Mouse (Mus musculus): ENCODE measurements around the gene Glrb. TPM values are rescaled to one million over a fixed set of nuclear protein-coding genes. Genes with fewer than 3 reads are reported as not detected.

Gene Glrb
- total and polyA plus RNA-seq, 3 experiments: not detected

GRCm38 (mm10) chr3:80800299-80800994 is 113.0 kb downstream of the Glrb start:
- no peaks in the 10 kb centered on the region for H3K9me3 ChIP-seq (replicated peaks; ENCODE audit: insufficient read depth, low read length)
- DNase-seq (ENCODE audit: low read depth, low spot score): no peak
- H3K9ac ChIP-seq (ENCODE audit: control insufficient read depth, low read depth, low read length, poor library complexity, severe bottlenecking): no peak overlapping the region
- no peaks in the 10 kb centered on the region for H3K79me2 ChIP-seq (ENCODE audit: control insufficient read depth, insufficient read depth, low read length, poor library complexity)
- no peak overlapping the region for H3K27ac ChIP-seq (ENCODE audit: control insufficient read depth, low read depth, low read length)
- no peak overlapping the region for H3K4me3 ChIP-seq (ENCODE audit: control insufficient read depth in 1 of 2, insufficient read depth in 1 of 2, low read depth in 2 of 2, low read length in 2 of 2)
- no peaks in the 10 kb centered on the region for H3K36me3 ChIP-seq (ENCODE audit: control insufficient read depth in 1 of 2, insufficient read depth in 2 of 2, low read length in 2 of 2)
- no peaks in the 10 kb centered on the region for H3K4me1 ChIP-seq (ENCODE audit: control insufficient read depth in 1 of 2, insufficient read depth in 2 of 2, low read length in 2 of 2)
- TF ChIP-seq MAZ (IDR thresholded peaks at IDR 0.05; ENCODE audit: low read depth, low read length) (no peak), POLR2AphosphoS2 (IDR thresholded peaks at IDR 0.05; ENCODE audit: low read length) (no peak), USF1 (IDR thresholded peaks at IDR 0.05; ENCODE audit: low read depth, low read length) (no peak), ZMIZ1 (IDR thresholded peaks at IDR 0.05; ENCODE audit: low read depth, low read length) (no peak), MXI1 (IDR thresholded peaks at IDR 0.05; ENCODE audit: low read depth, low read length) (no peak), ZC3H11A (IDR thresholded peaks at IDR 0.05; ENCODE audit: low read depth, low read length) (no peak), MEF2A (IDR thresholded peaks at IDR 0.05; ENCODE audit: extremely low read depth, insufficient replicate concordance, low read depth, low read length, poor library complexity, severe bottlenecking) (no peak), E2F4 (IDR thresholded peaks at IDR 0.05; ENCODE audit: borderline replicate concordance, low read depth, low read length) (no peak), UBTF (IDR thresholded peaks at IDR 0.05; ENCODE audit: borderline replicate concordance, insufficient read depth, low read depth, low read length) (no peak), ELF1 (IDR thresholded peaks at IDR 0.05; ENCODE audit: low read depth, low read length) (no peak), MAFK (IDR thresholded peaks at IDR 0.05; ENCODE audit: borderline replicate concordance, low read depth, low read length) (no peak), RAD21 (IDR thresholded peaks at IDR 0.05; ENCODE audit: low read depth, low read length) (no peak), GABPA (IDR thresholded peaks at IDR 0.05; ENCODE audit: low read depth, low read length) (no peak), NELFE (IDR thresholded peaks at IDR 0.05; ENCODE audit: low read depth, low read length) (no peak), SIN3A (IDR thresholded peaks at IDR 0.05; ENCODE audit: low read length) (no peak)
- no peaks in the 10 kb centered on the region for H3K27me3 ChIP-seq (ENCODE audit: control insufficient read depth in 1 of 2, insufficient read depth in 2 of 2, low read length in 2 of 2)

GRCm38 (mm10) chr3:80797935-80798334 is 115.5 kb downstream of the Glrb start:
- H3K9ac ChIP-seq (ENCODE audit: control insufficient read depth, low read depth, low read length, poor library complexity, severe bottlenecking): no peak overlapping the region
- TF ChIP-seq RCOR1 (IDR thresholded peaks at IDR 0.05; ENCODE audit: low read depth, low read length) (no peak), RAD21 (IDR thresholded peaks at IDR 0.05; ENCODE audit: low read depth, low read length) (no peak), JUND (IDR thresholded peaks at IDR 0.05; ENCODE audit: low read depth, low read length) (no peak), EP300 (IDR thresholded peaks at IDR 0.05; ENCODE audit: low read depth in 1 of 2, low read length in 2 of 2) (no peak), TAL1 (IDR thresholded peaks at IDR 0.05; ENCODE audit: low read length) (no peak), ZKSCAN1 (IDR thresholded peaks at IDR 0.05; ENCODE audit: low read depth, low read length) (no peak), KAT2A (conservative IDR thresholded peaks at IDR 0.05; ENCODE audit: low read depth, low read length) (no peak), MYC (IDR thresholded peaks at IDR 0.05; ENCODE audit: low read depth, low read length) (no peak), MEF2A (IDR thresholded peaks at IDR 0.05; ENCODE audit: extremely low read depth, insufficient replicate concordance, low read depth, low read length, poor library complexity, severe bottlenecking) (no peak), CHD1 (IDR thresholded peaks at IDR 0.05; ENCODE audit: low read depth, low read length) (no peak), CHD2 (IDR thresholded peaks at IDR 0.05; ENCODE audit: low read length) (no peak), MXI1 (IDR thresholded peaks at IDR 0.05; ENCODE audit: low read depth, low read length) (no peak), MAZ (IDR thresholded peaks at IDR 0.05; ENCODE audit: low read depth, low read length) (no peak)

More at GRCm38 (mm10) chr3:80797935-80798334, 115.5 kb downstream of the Glrb start:
- Histone ChIP-seq H3K4me3 (ENCODE audit: control insufficient read depth in 1 of 2, insufficient read depth in 1 of 2, low read depth in 2 of 2, low read length in 2 of 2) (no peak overlapping the region), H3K27ac (ENCODE audit: control insufficient read depth, low read depth, low read length) (no peak overlapping the region), H3K4me1 (ENCODE audit: control insufficient read depth in 1 of 2, insufficient read depth in 2 of 2, low read length in 2 of 2) (no peaks in the 10 kb centered on the region), H3K27me3 (ENCODE audit: control insufficient read depth in 1 of 2, insufficient read depth in 2 of 2, low read length in 2 of 2) (no peaks in the 10 kb centered on the region), H3K36me3 (ENCODE audit: control insufficient read depth in 1 of 2, insufficient read depth in 2 of 2, low read length in 2 of 2) (no peaks in the 10 kb centered on the region), H3K79me2 (ENCODE audit: control insufficient read depth, insufficient read depth, low read length, poor library complexity) (no peaks in the 10 kb centered on the region), H3K9me3 (replicated peaks; ENCODE audit: insufficient read depth, low read length) (no peaks in the 10 kb centered on the region)
- DNase-seq (ENCODE audit: low read depth, low spot score): no peak
